Mouse (Mus musculus): ENCODE data around the gene 1700003H04Rik. TPM values are rescaled to one million over a fixed set of nuclear protein-coding genes. Genes with fewer than 3 reads are reported as not detected.

The 1700003H04Rik gene
- total and polyA plus RNA-seq, 2 experiments from 2014 or later = not detected

GRCm38 (mm10) chr3:124587534-124587933 is 6.6 kb upstream of the 1700003H04Rik start:
- no peaks in the 10 kb centered on the region for H3K27me3 ChIP-seq (ENCODE audit: insufficient read depth, low read length)
- 14% methylated on average over 3 of the region's 3 CpGs for WGBS
- peak; percentile 75 for TF ChIP-seq CTCF (IDR thresholded peaks at IDR 0.05; ENCODE audit: low read depth)
- ATAC-seq (peak; percentile 78), DNase-seq (peak; percentile 76)
- H3K9ac ChIP-seq = no peak overlapping the region
- H3K9me3 ChIP-seq (ENCODE audit: low read length) = no peaks in the 10 kb centered on the region
- no peak overlapping the region for H3K4me2 ChIP-seq (ENCODE audit: low read depth)
- H3K27ac ChIP-seq (ENCODE audit: low read depth, low read length) = no peak overlapping the region
- no peak overlapping the region for H3K4me3 ChIP-seq (ENCODE audit: low read depth, low read length)
- H3K36me3 ChIP-seq (ENCODE audit: insufficient read depth) = no peaks in the 10 kb centered on the region
- no peaks in the 10 kb centered on the region for H3K4me1 ChIP-seq (ENCODE audit: insufficient read depth)

GRCm38 (mm10) chr3:124585761-124586160 is 4.9 kb upstream of the 1700003H04Rik start:
- no peak overlapping the region for H3K9ac ChIP-seq
- H3K27me3 ChIP-seq (ENCODE audit: insufficient read depth, low read length) = no peaks in the 10 kb centered on the region
- no peaks in the 10 kb centered on the region for H3K36me3 ChIP-seq (ENCODE audit: insufficient read depth)
- no peaks in the 10 kb centered on the region for H3K4me1 ChIP-seq (ENCODE audit: insufficient read depth)
- WGBS = 88% methylated on average over 2 of the region's 2 CpGs
- TF ChIP-seq CTCF (IDR thresholded peaks at IDR 0.05; ENCODE audit: low read depth) = no peak
- no peak overlapping the region for H3K4me2 ChIP-seq (ENCODE audit: low read depth)
- no peak for ATAC-seq
- no peaks in the 10 kb centered on the region for H3K9me3 ChIP-seq (ENCODE audit: low read length)
- H3K4me3 ChIP-seq (ENCODE audit: low read depth, low read length) = no peak overlapping the region
- DNase-seq = no peak
- H3K27ac ChIP-seq (ENCODE audit: low read depth, low read length) = no peak overlapping the region

DNA sequence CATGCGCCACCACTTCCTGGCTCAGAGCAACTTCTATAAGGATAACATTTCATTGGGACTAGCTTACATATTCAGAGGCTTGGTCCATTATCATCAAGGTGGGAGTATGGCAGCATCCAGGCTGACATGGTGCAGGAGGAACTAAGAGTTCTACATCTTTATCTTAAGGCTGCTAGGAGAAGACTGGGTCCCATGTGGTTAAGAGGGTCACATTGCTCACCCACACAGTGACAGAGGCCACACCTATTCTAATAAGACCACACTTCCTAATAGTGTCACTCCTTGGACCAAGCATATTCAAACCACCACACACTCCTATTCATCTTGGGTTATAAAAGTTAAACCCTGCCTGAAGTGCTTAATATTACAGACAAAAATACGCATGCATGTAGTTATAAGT is 23.6 kb downstream of the 1700003H04Rik start:
- no peak for TF ChIP-seq CTCF (IDR thresholded peaks at IDR 0.05; ENCODE audit: low read depth)
- 89% methylated on average over 2 of the region's 2 CpGs for WGBS
- ATAC-seq (no peak), DNase-seq (no peak)
- Histone ChIP-seq H3K4me3 (ENCODE audit: low read depth, low read length) (no peak overlapping the region), H3K36me3 (ENCODE audit: insufficient read depth) (no peaks in the 10 kb centered on the region), H3K27me3 (ENCODE audit: insufficient read depth, low read length) (no peaks in the 10 kb centered on the region), H3K9ac (no peak overlapping the region), H3K9me3 (ENCODE audit: low read length) (no peaks in the 10 kb centered on the region), H3K4me1 (ENCODE audit: insufficient read depth) (no peaks in the 10 kb centered on the region), H3K27ac (ENCODE audit: low read depth, low read length) (no peak overlapping the region), H3K4me2 (ENCODE audit: low read depth) (no peak overlapping the region)

DNA sequence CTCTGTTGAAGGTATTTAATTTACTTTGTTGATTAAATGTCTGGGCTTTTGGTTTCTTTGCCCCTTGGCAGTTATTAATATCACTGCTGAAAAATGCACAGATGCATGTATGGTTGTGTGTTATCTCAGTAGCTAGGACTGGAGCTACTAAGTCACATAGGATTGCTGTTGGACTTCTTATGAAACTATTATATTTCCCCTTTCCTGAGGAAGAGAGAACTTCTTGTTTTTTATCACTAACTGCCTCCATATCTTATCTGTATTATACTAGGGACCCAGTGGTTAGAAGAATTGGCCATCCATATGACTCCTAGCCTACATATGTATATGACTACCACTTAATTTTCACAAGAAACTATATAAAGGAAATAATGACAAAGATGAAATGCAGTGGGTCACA is 24.9 kb downstream of the 1700003H04Rik start:
- Histone ChIP-seq H3K4me3 (ENCODE audit: low read depth, low read length) (no peak overlapping the region), H3K9me3 (ENCODE audit: low read length) (no peaks in the 10 kb centered on the region), H3K4me1 (ENCODE audit: insufficient read depth) (no peaks in the 10 kb centered on the region), H3K4me2 (ENCODE audit: low read depth) (no peak overlapping the region), H3K36me3 (ENCODE audit: insufficient read depth) (no peaks in the 10 kb centered on the region), H3K9ac (no peak overlapping the region), H3K27me3 (ENCODE audit: insufficient read depth, low read length) (no peaks in the 10 kb centered on the region), H3K27ac (ENCODE audit: low read depth, low read length) (no peak overlapping the region)
- DNase-seq = no peak
- no peak for ATAC-seq
- no peak for TF ChIP-seq CTCF (IDR thresholded peaks at IDR 0.05; ENCODE audit: low read depth)

GRCm38 (mm10) chr3:124555092-124555491 is 25.8 kb downstream of the 1700003H04Rik start:
- WGBS = 77% methylated on average over 2 of the region's 2 CpGs
- DNase-seq (no peak), ATAC-seq (no peak)
- Histone ChIP-seq H3K27me3 (ENCODE audit: insufficient read depth, low read length) (no peaks in the 10 kb centered on the region), H3K9me3 (ENCODE audit: low read length) (no peaks in the 10 kb centered on the region), H3K4me3 (ENCODE audit: low read depth, low read length) (no peak overlapping the region), H3K4me1 (ENCODE audit: insufficient read depth) (no peaks in the 10 kb centered on the region), H3K9ac (no peak overlapping the region), H3K4me2 (ENCODE audit: low read depth) (no peak overlapping the region), H3K36me3 (ENCODE audit: insufficient read depth) (no peaks in the 10 kb centered on the region), H3K27ac (ENCODE audit: low read depth, low read length) (no peak overlapping the region)
- no peak for TF ChIP-seq CTCF (IDR thresholded peaks at IDR 0.05; ENCODE audit: low read depth)

DNA sequence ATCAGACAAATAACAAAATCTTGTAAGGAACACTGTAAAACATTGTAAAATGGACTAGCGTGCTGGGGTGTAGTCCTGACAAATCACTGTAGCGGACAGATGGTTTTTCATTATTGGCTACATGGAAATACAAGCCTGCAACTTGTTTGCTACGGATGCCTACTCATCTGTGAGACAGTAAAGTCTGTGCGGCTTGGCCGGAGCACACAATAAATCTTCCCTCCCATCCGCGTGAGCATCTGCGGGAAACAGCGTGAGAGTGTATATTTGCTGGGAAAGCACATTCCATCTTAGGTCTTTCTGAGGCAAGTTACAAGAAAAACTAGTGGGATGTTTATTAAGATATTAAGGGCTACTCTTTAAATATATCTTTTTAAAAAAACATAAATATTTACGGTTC is 32.0 kb downstream of the 1700003H04Rik start:
- ATAC-seq (peak; percentile 51; the same call in 1 of the 2 replicates), DNase-seq (peak; percentile 33)
- H3K36me3 ChIP-seq (ENCODE audit: insufficient read depth) = no peaks in the 10 kb centered on the region
- H3K4me1 ChIP-seq (ENCODE audit: insufficient read depth) = no peaks in the 10 kb centered on the region
- no peaks in the 10 kb centered on the region for H3K27me3 ChIP-seq (ENCODE audit: insufficient read depth, low read length)
- no peak overlapping the region for H3K27ac ChIP-seq (ENCODE audit: low read depth, low read length)
- no peak overlapping the region for H3K4me3 ChIP-seq (ENCODE audit: low read depth, low read length)
- no peak overlapping the region for H3K9ac ChIP-seq
- no peaks in the 10 kb centered on the region for H3K9me3 ChIP-seq (ENCODE audit: low read length)
- WGBS = 74% methylated on average over 10 of the region's 10 CpGs
- no peak overlapping the region for H3K4me2 ChIP-seq (ENCODE audit: low read depth)
- TF ChIP-seq CTCF (IDR thresholded peaks at IDR 0.05; ENCODE audit: low read depth) = no peak

DNA sequence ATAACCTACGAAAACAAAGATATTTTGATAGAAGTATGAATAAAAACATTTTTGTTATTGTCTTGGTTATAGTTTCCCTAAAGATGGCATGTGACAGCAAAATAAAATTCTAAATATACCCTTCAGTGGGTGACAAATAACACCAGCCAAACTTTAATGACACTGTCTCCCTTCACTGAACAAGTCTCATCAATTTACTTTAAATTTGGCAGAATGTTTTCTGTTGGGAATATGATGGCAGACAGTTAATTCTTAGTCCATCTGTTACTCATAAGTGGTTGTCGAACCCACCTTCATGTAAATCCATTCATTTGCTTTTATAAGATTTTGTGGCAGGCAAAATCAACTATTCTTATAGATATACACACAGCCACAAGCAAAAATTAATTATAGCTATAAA is 42.6 kb downstream of the 1700003H04Rik start:
- ATAC-seq (no peak), DNase-seq (no peak)
- Histone ChIP-seq H3K4me1 (ENCODE audit: insufficient read depth) (no peaks in the 10 kb centered on the region), H3K36me3 (ENCODE audit: insufficient read depth) (no peaks in the 10 kb centered on the region), H3K27me3 (ENCODE audit: insufficient read depth, low read length) (no peaks in the 10 kb centered on the region), H3K27ac (ENCODE audit: low read depth, low read length) (no peak overlapping the region), H3K4me3 (ENCODE audit: low read depth, low read length) (no peak overlapping the region), H3K9ac (no peak overlapping the region), H3K9me3 (ENCODE audit: low read length) (no peaks in the 10 kb centered on the region), H3K4me2 (ENCODE audit: low read depth) (no peak overlapping the region)
- no peak for TF ChIP-seq CTCF (IDR thresholded peaks at IDR 0.05; ENCODE audit: low read depth)
- WGBS = 73% methylated on average over 2 of the region's 2 CpGs

- no peak for ATAC-seq
- WGBS = 47% methylated on average over 1 of the region's 1 CpGs
Measured at GRCm38 (mm10) chr3:124536602-124537001, 44.3 kb downstream of the 1700003H04Rik start.

More at GRCm38 (mm10) chr3:124536602-124537001, 44.3 kb downstream of the 1700003H04Rik start:
- no peak overlapping the region for H3K4me2 ChIP-seq (ENCODE audit: low read depth)
- no peak for DNase-seq
- H3K9ac ChIP-seq = no peak overlapping the region
- H3K27ac ChIP-seq (ENCODE audit: low read depth, low read length) = no peak overlapping the region
- H3K27me3 ChIP-seq (ENCODE audit: insufficient read depth, low read length) = no peaks in the 10 kb centered on the region
- no peak overlapping the region for H3K4me3 ChIP-seq (ENCODE audit: low read depth, low read length)
- no peaks in the 10 kb centered on the region for H3K4me1 ChIP-seq (ENCODE audit: insufficient read depth)
- H3K36me3 ChIP-seq (ENCODE audit: insufficient read depth) = no peaks in the 10 kb centered on the region
- H3K9me3 ChIP-seq (ENCODE audit: low read length) = no peaks in the 10 kb centered on the region
- no peak for TF ChIP-seq CTCF (IDR thresholded peaks at IDR 0.05; ENCODE audit: low read depth)
